Mouse (Mus musculus) CH12.LX (cell line): ENCODE data around the gene Tnip3.

Experiments used
- CHD1 ChIP-seq: IDR thresholded peaks from 2 replicates; pipeline ENCODE4 v1.6.1; 2012; ENCODE audit warnings: low read depth, low read length, improper control_type of control experiment, inconsistent platforms
- CTCF ChIP-seq, 2 experiments: IDR thresholded peaks in 1 of 2; conservative IDR thresholded peaks in 1 of 2; 2 replicates each; pipeline ENCODE4 v1.5.1; 2011 to 2012; ENCODE audit warnings: low read depth in 2 of 2, low read length in 2 of 2, improper control_type of control experiment in 1 of 2, inconsistent platforms in 1 of 2, mild to moderate bottlenecking in 1 of 2, moderate library complexity in 1 of 2
- POLR2A ChIP-seq: IDR thresholded peaks from 2 replicates; pipeline ENCODE4 v1.6.1; 2011; ENCODE audit warnings: low read depth, mild to moderate bottlenecking, improper control_type of control experiment, low read length
- TCF12 ChIP-seq: IDR thresholded peaks from 2 replicates; pipeline ENCODE4 v1.6.1; 2014; ENCODE audit warnings: low read depth, mild to moderate bottlenecking, inconsistent platforms, low read length, improper control_type of control experiment

- TF ChIP-seq POLR2A: no peak
- no peak for TF ChIP-seq CTCF (conservative IDR thresholded peaks at IDR 0.05 in 1 of 2, IDR thresholded peaks at IDR 0.05 in 1 of 2; ENCODE audit: low read depth in 2 of 2, low read length in 2 of 2)
- TF ChIP-seq CHD1: no peak
- no peak for TF ChIP-seq TCF12
Observed at GRCm38 (mm10) chr6:65646408-65646807, 121.3 kb downstream of the Tnip3 start.
